Mouse (Mus musculus) heart, postnatal 10 days (tissue): ENCODE measurements around the gene Cyb5rl. TPM values are rescaled to one million over a fixed set of nuclear protein-coding genes. Genes with fewer than 3 reads are reported as not detected.
A peak's percentile ranks its signal among the peaks of the same experiment; 100 is the strongest.

ENCODE experiments used
- DNase-seq, 2 experiments: peaks; one replicate each; pipeline ENCODE4 v3.0.0; 2021
- intact Hi-C: fragments of 180-260 bp; cut with DNase I; formaldehyde crosslinking; loops from one replicate; pipeline ENCODE4 v1.15.1; 2025
- total RNA-seq, 2 experiments: library from RNA; stranded (reverse); gene quantifications; 2 replicates each; pipeline ENCODE4 v1.2.3; 2021

The Cyb5rl gene
- total RNA-seq = 10 to 100 TPM; 11.4 to 12.0 TPM

DNA sequence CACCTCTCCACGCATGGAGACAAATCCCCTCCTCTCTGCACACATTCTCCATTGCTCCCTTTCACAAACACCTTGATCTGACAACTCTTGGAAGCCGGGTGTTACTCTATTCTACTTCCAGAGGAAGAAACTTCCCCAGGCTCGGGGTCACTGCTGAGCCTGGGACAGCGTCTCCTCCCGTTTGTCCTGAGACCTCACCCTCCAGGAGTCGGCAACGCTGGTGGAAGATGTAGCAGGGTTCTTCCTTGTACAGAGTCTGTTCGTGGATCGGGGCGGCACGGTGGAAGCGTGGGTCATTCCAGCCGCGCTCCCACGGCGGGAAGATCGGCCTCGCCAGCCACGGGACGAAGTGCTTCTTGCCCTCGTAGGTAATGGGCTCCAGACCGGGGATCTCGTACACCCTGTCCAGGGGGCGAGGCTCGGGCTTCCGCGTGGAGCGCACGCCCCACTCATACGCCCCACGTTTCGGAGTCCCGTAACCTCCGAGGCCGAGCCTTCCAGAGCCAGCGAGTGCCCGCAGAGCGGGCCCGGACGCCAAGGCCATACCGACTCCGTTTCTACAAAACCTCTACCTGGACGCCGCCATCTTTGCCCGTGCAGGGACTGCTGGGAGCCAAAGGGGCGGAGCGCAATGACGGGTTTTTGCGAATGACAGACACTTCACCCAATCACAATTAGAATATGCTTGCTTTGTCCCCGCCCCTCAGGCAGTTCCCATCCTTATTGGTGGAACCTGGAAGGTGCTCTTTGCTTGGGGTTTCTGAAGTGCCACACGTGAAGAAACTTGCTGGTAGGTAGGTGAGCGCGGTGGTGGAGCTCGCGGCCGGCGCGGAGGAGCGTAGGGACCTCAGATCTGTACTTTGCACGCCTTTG is at the start of gene Cyb5rl, which contains the start of gene Mrpl37:
Cyb5rl (plus strand) TSS at position 737 of the 873 bp plus-strand sequence.
Mrpl37 (minus strand) TSS at position 617 of the 873 bp plus-strand sequence.
- peak; percentile 98 to 99 for DNase-seq
- intact Hi-C loops = loop anchor here (2.0 to 5.0 kb wide), 3 partner anchors 98 to 229 kb away; partner anchors contain the start of gene Ssbp3

- intact Hi-C loops = no loop called here
Observed at GRCm38 (mm10) chr4:107017257-107017656, 49.5 kb upstream of the Cyb5rl start.

GRCm38 (mm10) chr4:107018521-107018920 is 48.3 kb upstream of the Cyb5rl start:
- intact Hi-C loops = no loop called here
- DNase-seq = peak; percentile 48 to 59

More at GRCm38 (mm10) chr4:107017257-107017656, 49.5 kb upstream of the Cyb5rl start:
- no peak for DNase-seq

DNA sequence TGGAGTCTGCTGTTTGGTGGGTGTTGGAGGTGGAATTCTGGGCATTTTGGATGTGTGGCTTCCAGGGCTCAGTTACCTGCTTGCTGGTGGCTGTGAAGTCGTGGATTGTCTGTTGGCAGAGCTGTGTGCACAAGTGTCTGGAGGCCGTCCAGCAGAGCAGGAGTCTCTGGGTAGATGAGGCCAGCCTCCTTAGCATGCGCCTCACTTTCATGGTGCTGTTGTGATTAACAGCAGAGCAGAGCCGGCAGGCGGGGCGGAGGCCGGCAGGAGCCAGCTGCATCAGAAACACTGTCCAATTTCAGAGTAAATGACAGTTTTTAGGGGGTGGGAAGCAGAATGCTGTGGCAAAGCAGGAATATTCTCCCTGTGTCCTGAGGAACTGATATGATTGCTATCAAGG is 47.8 kb upstream of the Cyb5rl start:
- peak; percentile 51 to 62 for DNase-seq
- intact Hi-C loops = no loop called here

DNA sequence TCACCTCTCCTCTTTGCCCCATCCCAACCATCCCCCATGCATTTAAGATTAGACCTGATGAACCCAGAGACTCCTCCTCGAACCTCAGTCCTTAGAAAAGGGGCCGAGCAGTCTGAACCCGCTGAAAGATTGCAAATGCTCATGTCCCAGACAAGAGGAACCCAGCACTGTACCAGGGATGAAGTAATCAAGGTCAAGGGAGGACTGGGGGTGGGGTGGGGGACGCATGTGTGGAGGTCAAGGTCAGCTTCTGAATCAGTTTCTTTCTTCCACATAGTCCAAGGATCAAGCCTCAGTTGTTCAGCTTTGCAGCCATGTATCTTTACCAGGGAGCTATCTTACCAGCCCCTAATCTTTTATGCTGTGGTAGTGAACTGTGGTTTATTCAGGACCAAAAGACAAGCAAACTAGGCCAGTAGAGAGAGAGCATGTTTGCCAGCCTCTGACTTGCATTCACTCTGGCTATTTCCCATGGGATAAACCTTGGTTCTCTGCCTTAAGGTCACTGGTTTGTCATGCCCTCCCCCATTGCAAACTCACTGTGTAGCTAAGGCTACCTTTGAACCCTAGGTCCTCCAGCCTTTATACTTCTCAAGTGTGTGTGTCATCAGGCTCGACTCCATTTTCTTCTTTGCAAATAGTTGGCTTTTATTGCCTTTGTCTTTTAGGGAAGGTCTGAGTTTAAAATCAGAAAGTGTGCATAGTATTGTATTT is 46.3 kb upstream of the Cyb5rl start:
- no peak for DNase-seq
- intact Hi-C loops = no loop called here

- DNase-seq = no peak
- intact Hi-C loops = no loop called here
Observed at GRCm38 (mm10) chr4:107021464-107021863, 45.3 kb upstream of the Cyb5rl start.

GRCm38 (mm10) chr4:107024899-107025298 is 41.9 kb upstream of the Cyb5rl start:
- intact Hi-C loops = no loop called here
- no peak for DNase-seq

- no peak for DNase-seq
- intact Hi-C loops = no loop called here
Observed at GRCm38 (mm10) chr4:107025369-107025768, 41.4 kb upstream of the Cyb5rl start.

- intact Hi-C loops = no loop called here
- peak in 1 of 2 experiments; percentile 30 for DNase-seq
Observed at GRCm38 (mm10) chr4:107026451-107026850, 40.3 kb upstream of the Cyb5rl start.

GRCm38 (mm10) chr4:107035689-107036088 is 31.1 kb upstream of the Cyb5rl start:
- intact Hi-C loops = no loop called here
- peak in 1 of 2 experiments; percentile 37 for DNase-seq

DNA sequence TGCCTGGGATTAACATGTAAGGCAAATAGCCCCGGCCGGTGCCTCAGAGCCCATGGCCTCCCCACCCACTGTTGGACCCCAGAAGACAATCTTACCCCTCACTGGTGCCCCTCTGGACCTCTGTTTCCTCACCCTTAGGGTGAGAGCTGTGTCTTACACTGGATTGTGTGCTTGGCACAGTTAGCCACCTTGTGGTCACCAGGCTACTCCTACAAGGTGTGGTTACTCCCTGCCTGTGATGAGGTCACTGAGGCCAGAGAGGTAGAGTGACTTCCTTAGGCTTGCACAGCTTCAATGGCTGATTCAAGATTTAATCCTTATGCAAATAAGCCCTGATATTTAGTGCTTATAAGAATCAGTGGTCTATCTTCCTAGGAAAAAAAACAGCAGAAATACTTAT is 29.8 kb upstream of the Cyb5rl start:
- intact Hi-C loops = no loop called here
- DNase-seq = no peak

DNA sequence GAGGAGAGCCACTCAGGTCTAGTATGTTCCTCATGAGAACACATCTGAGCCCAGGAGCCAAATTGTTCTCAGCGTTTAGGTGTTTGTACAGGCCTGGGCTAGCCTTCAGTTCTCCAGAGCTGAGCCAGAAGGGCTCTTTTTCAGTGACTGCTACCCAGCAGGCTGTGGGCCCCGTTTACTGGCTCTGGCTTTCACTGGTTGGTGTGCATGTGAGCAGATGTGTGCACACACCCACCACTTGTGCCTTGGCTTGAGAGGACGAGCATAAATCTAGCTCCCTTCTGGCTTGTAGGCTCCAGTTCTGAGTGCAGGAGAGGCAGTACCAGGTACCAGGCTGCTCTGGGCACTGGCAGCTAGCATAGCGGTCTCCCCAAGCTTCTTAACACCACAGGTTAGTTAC is 28.5 kb upstream of the Cyb5rl start:
- no peak for DNase-seq
- intact Hi-C loops = no loop called here

- intact Hi-C loops = no loop called here
Observed at GRCm38 (mm10) chr4:107039270-107039669, 27.5 kb upstream of the Cyb5rl start.

GRCm38 (mm10) chr4:107042304-107042703 is 24.5 kb upstream of the Cyb5rl start:
- no peak for DNase-seq
- intact Hi-C loops = no loop called here

More at GRCm38 (mm10) chr4:107039270-107039669, 27.5 kb upstream of the Cyb5rl start:
- no peak for DNase-seq

GRCm38 (mm10) chr4:107045188-107045587 is 21.6 kb upstream of the Cyb5rl start:
- no peak for DNase-seq
- intact Hi-C loops = no loop called here

DNA sequence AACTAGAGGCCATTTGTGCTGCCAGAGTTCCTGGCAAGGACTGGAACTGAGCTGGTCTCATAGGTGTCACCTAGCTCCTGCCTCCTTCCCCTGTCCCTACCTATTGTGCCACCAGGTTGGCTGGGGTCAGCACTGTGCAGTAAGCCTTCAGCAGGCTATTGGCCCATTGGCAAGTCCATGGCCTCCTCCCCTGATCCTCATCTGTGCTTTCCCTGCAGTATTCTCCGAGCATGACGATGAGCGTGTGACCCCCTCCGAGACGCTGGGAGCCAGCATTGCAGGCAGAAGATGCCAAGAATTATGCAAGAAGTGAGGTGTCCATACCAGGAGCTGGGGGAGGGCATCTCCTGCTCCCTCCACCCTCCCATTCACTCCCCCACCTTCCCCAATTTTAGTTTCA is 19.0 kb upstream of the Cyb5rl start:
- DNase-seq = no peak
- intact Hi-C loops = no loop called here

GRCm38 (mm10) chr4:107048568-107049162 is 18.1 kb upstream of the Cyb5rl start:
- intact Hi-C loops = no loop called here
- peak in 1 of 2 experiments; percentile 21 for DNase-seq

- no peak for DNase-seq
- intact Hi-C loops = no loop called here
Observed at GRCm38 (mm10) chr4:107051889-107052288, 14.9 kb upstream of the Cyb5rl start.

DNA sequence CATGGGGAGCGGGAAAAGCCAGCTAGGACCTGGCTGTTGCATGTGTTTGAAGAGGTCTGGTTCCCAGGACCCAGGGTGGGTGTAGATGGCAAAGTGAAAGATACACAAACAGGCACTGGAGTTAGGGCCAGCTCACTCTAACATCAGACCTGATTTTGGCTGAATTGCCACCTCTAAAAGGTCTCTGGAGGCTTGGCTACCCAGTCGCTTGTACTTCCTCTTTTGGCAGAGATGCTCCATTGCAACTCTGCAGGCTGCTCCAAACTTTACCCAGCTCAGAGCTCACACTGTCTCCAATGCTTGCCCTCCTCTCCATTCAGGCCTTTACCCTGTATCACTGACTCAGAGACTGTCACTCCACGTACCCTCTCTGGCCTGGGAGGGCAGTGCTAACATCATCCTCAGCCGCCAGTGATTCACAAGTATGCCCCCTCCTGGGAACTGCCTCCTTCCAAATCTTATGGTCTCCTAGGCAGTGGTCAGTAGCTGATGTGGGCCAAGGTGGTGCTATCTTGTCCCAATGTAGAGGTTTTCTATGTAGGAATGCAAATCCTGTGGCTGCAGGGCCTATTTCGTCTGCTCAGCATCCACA is 13.7 kb upstream of the Cyb5rl start:
- DNase-seq = no peak
- intact Hi-C loops = no loop called here

GRCm38 (mm10) chr4:107056088-107056487 is 10.7 kb upstream of the Cyb5rl start:
- DNase-seq = no peak
- intact Hi-C loops = no loop called here

DNA sequence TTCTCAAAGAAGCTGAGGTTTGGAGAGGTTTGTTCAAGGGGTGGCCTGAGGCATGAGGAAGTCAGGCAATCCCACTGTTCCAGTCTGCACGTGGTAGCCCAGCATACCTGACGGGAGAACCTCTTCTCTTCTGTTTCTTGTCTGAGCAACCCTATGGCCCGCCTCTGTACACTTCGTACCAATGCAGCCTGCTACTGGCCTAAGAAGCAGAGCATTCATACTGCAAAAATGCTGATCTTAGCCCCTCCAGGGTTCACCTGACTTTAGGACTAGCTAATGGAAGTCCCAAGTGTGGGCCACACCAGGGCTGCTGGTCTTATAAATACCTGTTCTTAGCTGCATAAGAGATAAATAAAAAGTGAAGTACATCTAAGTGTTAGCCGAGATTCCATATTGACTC is 8.4 kb upstream of the Cyb5rl start:
- intact Hi-C loops = no loop called here
- DNase-seq = no peak
